Mouse (Mus musculus) layer of hippocampus, postnatal 10 days (tissue): ENCODE results near the gene Ccdc102a. TPM values are rescaled to one million over a fixed set of nuclear protein-coding genes. Genes with fewer than 3 reads are reported as not detected.
"Not testable (repeated sequence)": the region's sequence is repeated elsewhere in the genome, so short reads cannot be mapped to it uniquely, and the experiment has no call there.

Source experiments
- DNase-seq, 2 experiments: peaks; one replicate each; pipeline ENCODE4 v3.0.0; 2021; ENCODE audit warnings: low spot score in 2 of 2
- total RNA-seq, 2 experiments: library from RNA; stranded (reverse); gene quantifications; 2 replicates each; pipeline ENCODE4 v1.2.3; 2021

Ccdc102a gene
- total RNA-seq, 2 experiments from 2014 or later: 4.0 to 4.2 TPM

GRCm38 (mm10) chr8:94875096-94875870 is 42.6 kb downstream of the Ccdc102a start:
- no peak for DNase-seq

DNA sequence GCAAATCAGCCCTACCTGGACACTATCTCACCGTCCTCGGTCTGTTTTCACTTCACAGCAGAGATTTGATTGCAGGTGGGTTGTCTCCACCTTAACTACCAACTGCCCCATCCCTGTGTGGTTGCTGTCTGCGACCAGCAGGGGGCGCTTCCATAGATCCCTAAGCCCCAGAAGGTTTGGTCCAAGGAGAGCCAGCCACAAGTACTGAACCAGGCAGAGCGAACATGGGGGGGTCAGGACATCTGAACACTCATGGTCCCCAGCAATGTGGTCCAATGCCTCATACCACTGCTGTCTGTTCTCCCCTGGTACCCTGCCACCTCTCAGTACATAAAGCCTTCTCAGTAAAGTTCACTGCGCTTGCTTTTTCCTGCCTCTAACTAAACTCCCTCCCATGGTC is 43.5 kb downstream of the Ccdc102a start:
- peak; percentile 70 to 80 for DNase-seq

DNA sequence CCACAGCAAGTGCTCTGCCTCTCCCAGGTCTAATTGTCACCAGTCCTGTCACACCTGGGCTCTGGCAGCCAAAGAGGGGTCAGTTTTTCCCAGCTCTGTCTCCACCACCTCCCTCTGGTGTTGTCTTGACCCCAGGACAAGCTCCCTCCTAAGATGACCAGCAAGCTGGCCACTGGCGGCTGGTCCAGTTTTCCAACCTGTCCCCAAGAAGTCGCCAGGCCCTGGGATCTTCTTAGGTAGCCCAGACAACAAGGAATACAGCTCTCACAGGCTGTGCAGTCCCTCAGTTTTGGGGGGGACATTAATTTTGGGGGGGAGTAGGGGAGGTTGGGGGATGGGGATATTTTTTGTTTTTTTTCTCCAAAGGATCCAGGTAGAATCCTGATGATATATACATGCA is 45.3 kb downstream of the Ccdc102a start:
- DNase-seq: no peak

- DNase-seq: no peak
Observed at GRCm38 (mm10) chr8:94872156-94872555, 45.7 kb downstream of the Ccdc102a start.

DNA sequence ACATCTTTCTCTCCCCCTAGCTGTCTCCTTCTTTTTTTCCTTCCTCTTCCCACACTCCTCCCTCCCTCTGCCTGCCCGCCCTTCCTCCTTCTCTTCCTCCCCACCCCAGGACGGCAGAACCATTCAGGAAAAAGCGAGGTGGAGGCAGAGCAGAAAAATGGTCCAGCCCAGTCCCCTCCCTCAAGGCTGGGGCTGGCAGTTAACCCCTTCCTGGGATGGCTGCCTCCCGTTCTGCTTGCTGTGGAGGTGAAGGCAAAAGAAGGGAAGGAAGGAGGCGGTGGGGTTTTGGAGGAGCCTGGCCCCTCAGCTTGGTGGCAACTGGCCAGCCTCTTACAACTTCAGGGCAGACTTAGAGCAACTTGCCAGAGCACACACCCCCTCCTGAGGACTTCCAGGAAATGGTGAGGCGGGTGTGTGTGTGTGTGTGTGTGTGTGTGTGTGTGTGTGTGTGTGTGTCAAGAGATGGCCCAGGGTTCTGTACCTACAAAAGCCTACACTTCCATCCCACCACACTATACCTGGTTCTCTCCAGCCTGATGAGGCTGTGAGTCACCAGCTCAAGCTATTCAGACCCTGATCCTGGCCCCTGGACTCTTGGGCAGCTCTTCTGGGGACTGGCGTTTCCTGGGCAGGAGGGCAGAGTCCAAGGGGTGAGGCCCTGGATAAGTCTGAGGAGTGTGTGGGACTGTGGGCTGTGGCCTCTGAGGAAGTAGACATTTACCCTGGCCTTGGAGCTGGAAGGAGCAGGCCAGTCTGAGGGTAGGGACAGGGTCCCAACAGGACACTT is 46.6 kb downstream of the Ccdc102a start:
- peak; percentile 73 to 81 for DNase-seq

DNA sequence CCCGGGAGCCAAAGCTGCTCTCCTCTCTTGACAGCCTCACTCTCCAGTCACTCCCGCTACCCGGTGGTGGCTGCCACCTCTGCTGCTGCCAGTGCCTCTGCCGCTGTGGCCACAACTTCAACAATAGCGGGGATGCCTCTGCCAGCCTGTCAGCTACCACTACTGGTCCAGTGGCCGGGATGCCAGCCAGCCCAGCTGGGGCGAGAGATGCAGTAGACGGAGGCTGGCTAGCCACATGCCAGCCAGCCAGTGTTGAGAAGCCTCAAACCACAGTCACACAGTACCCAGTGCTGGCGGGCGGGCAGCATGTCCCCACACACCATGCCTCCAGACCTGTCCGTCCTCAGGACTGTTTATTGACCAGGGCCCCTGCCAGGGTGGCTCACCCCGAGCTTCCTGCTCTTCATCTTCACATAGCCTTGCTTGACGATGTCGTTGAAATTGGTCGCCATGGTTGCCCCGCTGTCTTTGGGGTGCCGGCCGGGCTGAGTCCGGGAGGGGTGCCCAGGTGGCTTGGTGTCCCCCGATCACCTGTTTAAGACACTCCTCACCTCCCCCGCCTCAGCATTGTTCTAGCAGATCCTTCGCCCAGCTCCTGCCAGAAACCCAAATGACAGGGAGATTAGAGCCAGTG is 47.3 kb downstream of the Ccdc102a start:
- DNase-seq: peak; percentile 69 to 78

DNA sequence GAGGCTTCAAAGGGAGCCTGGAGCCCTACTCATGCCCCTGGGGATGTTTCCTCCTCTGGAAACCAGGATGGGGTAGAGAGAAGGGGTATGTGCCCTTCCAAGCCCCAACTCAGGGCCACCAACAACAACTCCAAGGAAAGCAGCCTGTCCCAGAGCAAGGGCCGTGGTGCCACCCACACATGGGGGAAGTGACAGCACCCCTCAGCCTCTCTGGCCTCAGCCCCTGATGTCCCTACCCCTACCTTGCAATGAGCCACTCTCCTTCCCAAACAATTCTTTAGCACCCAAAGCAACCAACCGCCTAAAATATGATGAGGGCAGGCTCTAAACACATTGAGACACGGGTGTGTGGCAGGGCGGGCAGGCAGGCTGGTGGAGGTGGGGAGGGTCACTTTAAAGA is 47.9 kb downstream of the Ccdc102a start:
- no peak for DNase-seq

GRCm38 (mm10) chr8:94869146-94869545 is 48.8 kb downstream of the Ccdc102a start:
- no peak for DNase-seq

DNA sequence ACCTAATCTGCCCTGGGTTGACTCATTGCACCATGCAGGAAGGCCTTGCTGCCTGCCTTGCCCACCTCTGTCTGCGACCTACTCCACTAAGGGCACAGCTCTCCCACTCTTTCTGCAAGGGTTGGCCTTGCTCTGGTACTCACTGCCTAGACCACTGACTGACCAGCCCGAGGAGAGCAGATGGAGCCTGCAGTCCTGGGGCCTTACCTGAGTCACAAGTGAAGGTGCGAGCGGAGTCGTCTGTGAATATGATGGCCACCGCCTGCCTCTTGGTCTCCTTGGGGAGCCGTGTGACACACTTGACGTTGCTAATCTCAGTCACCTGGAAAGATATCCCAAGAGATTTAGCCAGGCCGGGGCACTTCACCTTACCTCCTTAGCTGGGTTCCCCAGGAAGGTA is 51.0 kb downstream of the Ccdc102a start:
- DNase-seq: no peak

DNA sequence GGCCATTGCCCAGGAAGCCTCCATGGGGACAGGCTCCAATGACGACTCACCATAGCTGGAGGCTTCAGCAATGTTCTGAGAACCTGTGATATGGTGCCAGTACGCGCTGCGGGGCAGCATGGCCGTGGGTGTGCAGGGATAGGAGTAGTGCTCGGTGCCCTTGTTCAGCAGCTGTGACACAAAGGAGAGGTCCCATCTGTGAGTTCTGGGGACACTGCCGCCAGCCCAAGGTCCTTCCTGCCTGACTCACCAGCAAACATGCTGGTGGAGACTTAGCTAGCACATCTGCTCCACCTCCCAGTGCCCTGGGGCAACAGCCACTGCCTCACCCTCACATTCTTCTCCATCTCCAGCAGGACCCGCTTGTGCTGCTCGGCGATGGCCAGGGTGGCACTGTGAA is 52.6 kb downstream of the Ccdc102a start:
- DNase-seq: no peak

- DNase-seq: no peak
Observed at GRCm38 (mm10) chr8:94863897-94864673, 53.8 kb downstream of the Ccdc102a start.

DNA sequence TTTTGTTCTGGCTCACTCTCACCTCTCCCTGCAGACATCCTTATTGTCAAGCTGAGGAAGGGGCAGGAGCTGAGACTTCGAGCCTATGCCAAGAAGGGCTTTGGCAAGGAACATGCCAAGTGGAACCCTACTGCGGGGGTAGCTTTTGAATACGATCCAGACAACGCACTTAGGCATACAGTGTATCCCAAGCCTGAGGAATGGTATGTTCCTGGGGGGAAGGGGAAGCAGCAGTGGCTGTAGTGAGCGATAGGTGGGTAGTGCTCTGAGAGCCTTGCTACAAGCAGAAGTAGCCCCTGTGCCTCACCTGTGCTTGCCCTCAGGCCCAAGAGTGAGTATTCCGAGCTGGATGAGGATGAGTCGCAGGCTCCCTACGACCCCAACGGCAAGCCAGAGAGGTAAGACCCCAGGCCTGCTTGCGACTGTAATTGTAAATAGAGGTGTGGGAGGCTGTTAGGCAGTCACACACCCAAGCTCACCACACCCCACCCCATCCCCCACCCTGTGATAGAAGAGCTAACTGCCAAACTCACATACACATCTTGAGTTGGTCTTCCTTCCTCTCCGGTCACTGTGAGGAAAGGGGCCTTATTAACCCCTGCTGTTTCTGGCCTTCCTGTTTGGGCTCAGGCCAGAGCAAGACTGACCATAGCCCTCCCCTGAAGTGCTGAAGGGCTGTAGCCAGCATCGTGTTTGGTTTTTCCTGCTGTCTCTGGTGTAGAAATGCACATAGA is 55.2 kb downstream of the Ccdc102a start:
- no peak for DNase-seq

DNA sequence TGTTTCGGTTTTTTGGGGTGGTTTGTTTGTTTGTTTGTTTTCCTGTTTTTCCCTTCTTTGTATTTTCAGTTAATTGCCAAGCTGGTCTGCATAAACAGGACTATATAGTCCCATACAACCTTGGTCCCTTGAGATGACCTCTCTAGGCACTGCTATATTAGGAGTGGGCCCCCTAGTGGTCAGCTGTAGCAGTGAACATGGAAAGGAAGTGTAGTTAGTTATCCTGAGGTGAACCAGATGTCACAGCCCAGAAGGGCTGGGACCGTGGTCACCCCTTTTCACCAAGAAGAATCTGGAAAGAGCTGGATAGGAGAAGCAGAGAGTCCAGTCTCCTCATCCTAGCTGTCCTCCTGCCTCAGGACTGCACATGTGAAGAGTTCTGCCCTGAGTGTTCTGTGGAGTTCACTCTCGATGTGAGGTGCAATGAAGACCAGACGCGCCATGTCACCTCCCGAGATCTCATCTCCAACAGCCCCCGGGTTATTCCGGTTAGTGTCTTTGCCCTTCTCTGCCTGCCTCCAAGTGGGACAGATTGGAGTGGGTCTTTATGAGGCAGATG is 56.5 kb downstream of the Ccdc102a start:
- DNase-seq: peak; percentile 68 to 70

- peak; percentile 93 for DNase-seq
Observed at GRCm38 (mm10) chr8:94857346-94858173, 60.3 kb downstream of the Ccdc102a start, which contains the start of gene Polr2c. TSS of gene Polr2c (plus strand) at chr8:94857450.

DNA sequence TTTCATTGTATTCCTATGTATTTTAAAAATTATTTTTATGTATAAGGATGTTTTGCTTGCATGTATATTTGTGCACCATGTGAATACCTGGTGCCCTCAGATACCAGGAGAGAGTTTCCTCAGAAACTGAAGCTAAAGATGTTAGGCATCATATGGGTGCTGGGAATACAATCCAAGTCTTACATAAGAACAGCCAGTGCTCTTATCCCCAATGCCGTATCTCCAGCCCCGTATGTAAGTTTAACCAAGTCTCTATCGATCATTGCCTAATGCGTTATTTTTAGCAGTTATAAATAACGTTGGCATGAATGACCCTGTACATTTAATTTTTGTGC is 60.9 kb downstream of the Ccdc102a start:
- no peak for DNase-seq

GRCm38 (mm10) chr8:94854761-94855160 is 63.1 kb downstream of the Ccdc102a start:
- DNase-seq: not testable (repeated sequence)
